Mouse (Mus musculus): ENCODE data around the gene Vrk2.

GRCm38 (mm10) chr11:26533828-26534119 is 60.0 kb downstream of the Vrk2 start:
- TF ChIP-seq CTCF (IDR thresholded peaks at IDR 0.05; ENCODE audit: low read depth, low read length): no peak
- no peak for TF ChIP-seq POLR2A (IDR thresholded peaks at IDR 0.05; ENCODE audit: borderline replicate concordance, low read depth, low read length)

Measured in bone marrow macrophage, adult 2 months (primary cell).